Mouse (Mus musculus) lung, adult 2 months (tissue): ENCODE measurements around the gene Llgl2.

Experiments
- CTCF ChIP-seq: fragments of 200-500 bp; IDR thresholded peaks from 2 replicates; pipeline ENCODE4 v1.5.1; 2011; ENCODE audit warnings: mild to moderate bottlenecking, low read length, control low read depth; ENCODE audit not compliant: insufficient read depth
- POLR2A ChIP-seq: fragments of 200-500 bp; IDR thresholded peaks from 2 replicates; pipeline ENCODE4 v1.6.1; 2011; ENCODE audit warnings: low read depth, mild to moderate bottlenecking, control low read depth, low read length, borderline replicate concordance; ENCODE audit errors: extremely low read depth

DNA sequence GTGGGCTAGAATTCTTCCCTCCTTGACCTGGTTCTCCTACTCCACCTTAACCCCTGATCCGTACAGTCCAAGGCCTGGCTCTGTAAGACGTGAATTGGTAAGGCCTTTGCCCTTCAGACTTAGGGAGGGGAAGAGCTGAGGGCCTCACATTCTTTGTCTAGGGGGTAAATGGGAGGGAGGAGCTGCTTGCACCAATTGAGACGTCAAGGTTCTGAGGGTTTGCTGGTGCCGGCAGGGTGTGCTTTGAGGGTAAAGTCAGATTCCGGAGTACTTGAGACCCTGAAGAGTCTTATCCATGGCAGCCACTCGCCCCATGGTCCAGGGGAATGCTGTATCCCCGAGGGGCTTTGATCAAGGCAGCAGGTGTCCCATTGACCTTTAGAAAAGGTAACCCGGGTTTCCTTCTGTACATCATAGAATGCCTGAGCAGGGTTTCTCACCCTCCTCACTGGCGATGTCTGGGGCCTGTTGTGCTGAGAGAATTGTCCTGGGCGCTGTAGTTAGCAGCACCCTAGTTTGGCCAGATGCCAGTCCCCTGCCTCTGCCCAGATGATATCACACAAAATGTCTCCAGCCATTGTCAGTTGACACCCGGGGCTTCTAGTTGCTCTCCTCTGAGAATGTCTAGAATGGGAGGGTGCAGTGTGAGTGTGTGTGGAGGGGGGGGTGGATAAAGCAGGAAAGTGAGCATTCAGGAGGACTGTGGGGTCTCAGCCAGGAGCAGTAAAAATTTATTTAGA is 13.0 kb downstream of the Llgl2 start:
- TF ChIP-seq POLR2A, result no peak
- no peak for TF ChIP-seq CTCF
